Mouse (Mus musculus) embryonic facial prominence, embryonic 12.5 days (tissue): ENCODE data around the gene Tagln3. TPM values are rescaled to one million over a fixed set of nuclear protein-coding genes. Genes with fewer than 3 reads are reported as not detected.

ENCODE experiments used
- ATAC-seq: fragments of 200-750 bp; cut with Nextera tagmentation; 2 replicates; pipeline ENCODE4 v1.8.0; 2017; ENCODE audit not compliant: insufficient number of reproducible peaks, insufficient read depth, low FRiP score, low TSS enrichment
- H3K27ac ChIP-seq: fragments of 300-500 bp; sonication (generic); 2 replicates; pipeline ENCODE4 v1.5.1; 2016; ENCODE audit warnings: mild to moderate bottlenecking
- H3K27me3 ChIP-seq: fragments of 300-500 bp; sonication (generic); 2 replicates; pipeline ENCODE4 v1.6.1; 2016; ENCODE audit warnings: mild to moderate bottlenecking, moderate library complexity
- H3K36me3 ChIP-seq: fragments of 300-500 bp; sonication (generic); 2 replicates; pipeline ENCODE4 v1.6.1; 2016; ENCODE audit warnings: mild to moderate bottlenecking
- H3K4me1 ChIP-seq: fragments of 300-500 bp; sonication (generic); 2 replicates; pipeline ENCODE4 v1.6.1; 2016
- H3K4me2 ChIP-seq: fragments of 300-500 bp; sonication (generic); replicated peaks from 2 replicates; pipeline ENCODE4 v1.6.1; 2016; ENCODE audit warnings: mild to moderate bottlenecking, moderate library complexity
- H3K4me3 ChIP-seq: fragments of 300-500 bp; sonication (generic); 2 replicates; pipeline ENCODE4 v1.5.1; 2016; ENCODE audit warnings: mild to moderate bottlenecking
- H3K9ac ChIP-seq: fragments of 300-500 bp; sonication (generic); 2 replicates; pipeline ENCODE4 v1.6.1; 2016; ENCODE audit warnings: mild to moderate bottlenecking, moderate library complexity
- H3K9me3 ChIP-seq: fragments of 300-500 bp; sonication (generic); 2 replicates; pipeline ENCODE4 v1.6.1; 2016; ENCODE audit warnings: mild to moderate bottlenecking, moderate library complexity
- WGBS: fragments of 180-500 bp; shearing (Covaris S2); methylation state at CpG from one replicate; pipeline ENCODE4 v1.1.7; 2016; 5-methylcytosine and 5-hydroxymethylcytosine counted together
- polyA plus RNA-seq: library from polyadenylated mRNA; unstranded; fragments of >200 nt; fragmentation: Nextera tagmentation; extraction: Ambion mirVana; gene quantifications from 2 replicates; pipeline ENCODE4 v1.2.1, GENCODE M21; 2016

Tagln3 gene
- polyA plus RNA-seq, 1 experiment from 2014 or later: 60.2 TPM

DNA sequence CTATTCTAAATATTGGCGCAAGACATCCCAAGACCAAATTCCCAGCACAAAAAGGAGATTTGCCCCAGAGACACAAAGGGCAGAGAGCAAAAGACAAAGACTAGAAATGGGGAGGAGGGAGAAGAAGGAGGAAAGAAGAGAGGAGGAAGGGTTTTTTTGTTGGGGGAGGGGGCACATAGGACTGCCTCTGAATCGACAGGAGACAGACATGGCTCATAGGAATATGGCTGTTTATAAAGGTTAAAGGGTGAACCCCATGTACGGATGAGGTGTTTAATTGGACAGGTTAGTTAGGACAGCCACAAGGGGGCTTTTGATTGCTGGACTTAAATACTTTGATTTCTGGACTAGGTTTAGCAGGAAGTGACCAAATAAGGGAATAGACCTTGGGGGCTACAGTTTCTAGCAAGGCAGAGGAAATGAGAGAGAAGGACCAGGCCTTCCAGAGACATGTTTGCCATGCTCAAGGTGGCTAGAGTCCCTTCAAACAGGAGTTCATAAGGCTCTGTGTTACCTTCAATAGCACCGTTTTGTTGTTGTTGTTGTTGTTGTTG, 19.3 kb upstream of the Tagln3 start:
- 0 out of 2 replicates have a peak overlapping the region, but pooled peaks have one; percentile 78 for H3K4me3 ChIP-seq
- H3K27ac ChIP-seq: peak overlapping the region; percentile 91
- no peak overlapping the region for H3K9ac ChIP-seq
- H3K4me1 ChIP-seq: peaks cover 12% of the 10 kb centered on the region; the same call in 1 of the 2 replicates
- peak overlapping the region; percentile 54 for H3K4me2 ChIP-seq
- H3K27me3 ChIP-seq: no peaks in the 10 kb centered on the region
- peaks cover 12% of the 10 kb centered on the region for H3K36me3 ChIP-seq
- 59% methylated on average over 4 of the region's 4 CpGs for WGBS
- no peaks in the 10 kb centered on the region for H3K9me3 ChIP-seq
- ATAC-seq: no peak

DNA sequence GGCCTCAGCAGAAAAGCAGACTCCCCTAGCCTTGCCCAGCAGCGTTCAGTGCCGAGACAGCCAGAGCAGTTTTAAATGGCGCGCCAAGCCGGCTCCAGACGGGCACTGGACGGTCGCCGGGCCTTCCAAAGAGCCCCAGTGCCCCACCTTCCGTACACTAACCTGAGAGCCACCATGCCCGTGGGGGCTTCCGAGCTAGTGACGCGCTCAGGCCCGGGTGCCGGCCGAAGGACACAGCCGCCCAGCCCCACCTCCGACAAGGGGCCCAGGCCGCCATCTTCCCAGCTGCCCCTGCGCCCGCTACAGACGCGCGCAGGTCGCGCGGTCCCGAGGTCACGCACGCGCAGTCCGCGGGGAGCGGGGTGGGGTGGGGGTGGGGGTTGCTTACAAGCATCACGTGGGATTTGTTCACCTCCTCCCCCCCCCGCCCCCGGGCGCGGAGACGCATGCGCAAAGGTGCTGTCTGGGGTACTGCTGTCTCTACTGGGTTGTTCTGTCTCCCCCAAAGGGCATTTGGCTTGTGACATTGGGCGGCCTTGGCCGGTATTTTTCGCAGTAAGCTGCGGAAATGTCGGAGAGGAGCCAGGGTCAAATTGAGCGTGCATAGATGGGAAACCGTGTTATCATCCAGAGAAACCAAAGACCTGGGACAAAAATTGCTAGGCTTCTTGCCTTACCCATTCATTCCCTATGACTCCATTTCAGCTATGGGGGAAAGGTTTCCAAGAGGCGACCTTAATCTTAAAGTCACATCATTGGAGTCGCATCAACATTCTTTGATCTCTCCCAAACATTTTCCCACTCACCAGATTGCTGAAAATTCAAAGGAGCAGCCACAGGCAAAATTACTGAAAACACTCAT, 18.4 kb upstream of the Tagln3 start, which contains the start of gene Abhd10:
Abhd10 (minus strand) TSS at position 341 of the 862 bp plus-strand sequence.
- H3K9me3 ChIP-seq: no peaks in the 10 kb centered on the region
- H3K27me3 ChIP-seq: no peaks in the 10 kb centered on the region
- H3K27ac ChIP-seq: peak within 1 kb of the TSS; percentile 91
- peaks cover 4% of the 10 kb centered on the region; the same call in 1 of the 2 replicates for H3K36me3 ChIP-seq
- H3K9ac ChIP-seq: peak within 1 kb of the TSS; percentile 79
- peak; percentile 95 for ATAC-seq
- H3K4me2 ChIP-seq: peak within 1 kb of the TSS; percentile 54
- peak within 1 kb of the TSS; percentile 78 for H3K4me3 ChIP-seq
- peaks cover 12% of the 10 kb centered on the region; the same call in 1 of the 2 replicates for H3K4me1 ChIP-seq
- 1% methylated on average over 47 of the region's 51 CpGs for WGBS

- Histone ChIP-seq H3K9ac (no peak overlapping the region), H3K4me2 (no peak overlapping the region), H3K4me1 (peaks cover 3% of the 10 kb centered on the region; the same call in 1 of the 2 replicates), H3K9me3 (no peaks in the 10 kb centered on the region), H3K36me3 (peaks cover 37% of the 10 kb centered on the region), H3K27me3 (no peaks in the 10 kb centered on the region), H3K27ac (no peak overlapping the region), H3K4me3 (no peak overlapping the region)
- no peak for ATAC-seq
- WGBS: 83% methylated on average over 8 of the region's 8 CpGs
These were observed 13.5 kb upstream of the Tagln3 start for GRCm38 (mm10) chr16:45737880-45738279.

GRCm38 (mm10) chr16:45736724-45737123, 12.3 kb upstream of the Tagln3 start:
- peaks cover 45% of the 10 kb centered on the region for H3K36me3 ChIP-seq
- 93% methylated on average over 3 of the region's 3 CpGs for WGBS
- no peak for ATAC-seq

DNA sequence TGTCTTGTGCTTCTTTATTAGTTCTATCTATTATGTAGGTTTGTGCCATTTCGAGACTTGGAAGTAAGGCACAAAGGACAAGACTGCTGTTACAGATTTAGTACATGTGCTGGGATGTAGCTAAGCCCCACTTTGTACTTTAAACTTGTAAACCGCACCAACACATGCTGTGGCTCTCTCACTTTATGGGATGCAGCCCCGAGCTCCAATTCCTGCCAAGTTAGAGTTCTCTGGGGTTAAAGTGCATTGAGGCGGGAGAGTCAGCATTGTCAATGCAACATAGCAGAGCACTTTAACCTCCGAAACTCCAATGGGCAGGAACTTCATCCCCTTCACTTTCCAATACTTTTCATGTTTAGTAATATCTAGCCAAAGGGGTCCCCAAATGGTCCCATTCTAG, 4.8 kb upstream of the Tagln3 start:
- no peak overlapping the region for H3K9ac ChIP-seq
- H3K27me3 ChIP-seq: no peaks in the 10 kb centered on the region
- peaks cover 41% of the 10 kb centered on the region for H3K36me3 ChIP-seq
- H3K27ac ChIP-seq: no peak overlapping the region
- H3K4me2 ChIP-seq: no peak overlapping the region
- H3K4me3 ChIP-seq: no peak overlapping the region
- H3K9me3 ChIP-seq: no peaks in the 10 kb centered on the region
- 88% methylated on average over 5 of the region's 5 CpGs for WGBS
- ATAC-seq: no peak
- peaks cover 7% of the 10 kb centered on the region; the same call in 1 of the 2 replicates for H3K4me1 ChIP-seq

More at GRCm38 (mm10) chr16:45736724-45737123, 12.3 kb upstream of the Tagln3 start:
- Histone ChIP-seq H3K9me3 (no peaks in the 10 kb centered on the region), H3K4me2 (no peak overlapping the region), H3K4me1 (peaks cover 3% of the 10 kb centered on the region; the same call in 1 of the 2 replicates), H3K27me3 (no peaks in the 10 kb centered on the region), H3K9ac (no peak overlapping the region), H3K27ac (no peak overlapping the region), H3K4me3 (no peak overlapping the region)

DNA sequence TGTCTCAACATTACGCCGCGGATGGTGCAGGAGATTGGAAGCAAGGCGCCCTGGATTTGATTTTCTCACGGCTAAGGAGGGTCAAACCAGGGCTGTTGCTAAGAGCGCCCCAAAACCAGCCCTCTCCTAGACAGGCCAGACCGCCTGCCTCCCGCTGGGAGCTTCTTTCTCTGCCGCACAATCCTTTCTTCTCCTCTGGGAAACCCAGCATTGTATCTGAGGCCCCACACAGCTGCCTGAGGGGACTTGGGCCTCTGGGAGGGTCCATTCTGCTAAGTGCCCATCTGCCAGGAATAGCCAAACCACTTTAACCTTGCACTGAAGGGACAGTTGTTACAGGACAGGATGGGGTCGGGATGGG, 314 bp upstream of the Tagln3 start:
- H3K36me3 ChIP-seq: peaks cover 16% of the 10 kb centered on the region
- peak; percentile 71 for ATAC-seq
- peak overlapping the region; percentile 60 for H3K4me3 ChIP-seq
- H3K4me2 ChIP-seq: peak overlapping the region; percentile 87
- no peaks in the 10 kb centered on the region for H3K27me3 ChIP-seq
- WGBS: under 1% methylated on average over 10 of the region's 10 CpGs
- no peaks in the 10 kb centered on the region for H3K9me3 ChIP-seq
- peaks cover 13% of the 10 kb centered on the region; the same call in 1 of the 2 replicates for H3K4me1 ChIP-seq
- peak overlapping the region; percentile 78; the same call in 1 of the 2 replicates for H3K27ac ChIP-seq
- H3K9ac ChIP-seq: peak overlapping the region; percentile 77

DNA sequence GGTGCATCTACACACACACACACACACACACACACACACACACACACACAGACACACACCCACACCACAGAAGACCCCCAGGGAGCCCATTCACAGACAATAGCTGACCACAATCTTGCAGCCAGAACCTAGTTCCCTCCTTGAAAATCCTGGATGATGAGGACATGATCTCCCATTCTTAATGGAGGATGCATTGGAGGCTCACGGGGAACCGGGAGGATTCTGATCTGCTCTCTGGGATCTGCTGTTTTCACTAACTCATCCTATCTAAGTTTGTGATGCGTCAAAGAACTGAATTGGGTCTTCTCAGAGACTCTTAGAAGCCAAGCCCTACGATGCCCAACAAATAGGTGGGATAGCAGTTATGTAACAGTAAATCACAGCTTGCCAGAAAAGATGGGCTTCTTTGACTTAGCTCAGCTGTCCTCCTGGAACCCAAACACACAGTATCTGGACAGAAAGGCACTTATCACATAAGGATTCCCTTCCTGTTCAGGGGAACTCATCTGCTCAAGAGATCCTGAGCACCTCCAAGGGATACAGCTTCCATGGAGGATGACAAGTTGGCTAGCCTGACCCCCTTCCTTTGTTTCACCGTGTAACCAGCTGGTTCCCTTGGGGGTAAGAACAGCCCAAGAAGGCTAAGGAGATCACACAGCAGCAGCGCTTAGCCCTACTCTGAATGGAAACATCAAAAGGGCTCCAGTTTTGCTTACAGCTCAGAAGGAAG, 1.1 kb downstream of the Tagln3 start:
- H3K27ac ChIP-seq: peak overlapping the region; percentile 78; the same call in 1 of the 2 replicates
- ATAC-seq: no peak

GRCm38 (mm10) chr16:45722460-45722951, 1.9 kb downstream of the Tagln3 start:
- H3K4me2 ChIP-seq: peak overlapping the region; percentile 87
- H3K9me3 ChIP-seq: no peaks in the 10 kb centered on the region
- peaks cover 9% of the 10 kb centered on the region for H3K36me3 ChIP-seq
- H3K4me3 ChIP-seq: peak overlapping the region; percentile 60
- H3K27me3 ChIP-seq: no peaks in the 10 kb centered on the region
- WGBS: 69% methylated on average over 3 of the region's 3 CpGs
- no peak; the same call in 1 of the 2 replicates for ATAC-seq
- H3K9ac ChIP-seq: no peak overlapping the region
- peaks cover 13% of the 10 kb centered on the region; the same call in 1 of the 2 replicates for H3K4me1 ChIP-seq
- no peak overlapping the region for H3K27ac ChIP-seq

More for the DNA sequence above, 1.1 kb downstream of the Tagln3 start:
- 50% methylated on average over 6 of the region's 6 CpGs for WGBS
- Histone ChIP-seq H3K4me2 (peak overlapping the region; percentile 87), H3K4me3 (peak overlapping the region; percentile 60), H3K36me3 (peaks cover 7% of the 10 kb centered on the region), H3K9me3 (no peaks in the 10 kb centered on the region), H3K9ac (peak overlapping the region; percentile 77), H3K4me1 (peaks cover 13% of the 10 kb centered on the region; the same call in 1 of the 2 replicates), H3K27me3 (no peaks in the 10 kb centered on the region)

DNA sequence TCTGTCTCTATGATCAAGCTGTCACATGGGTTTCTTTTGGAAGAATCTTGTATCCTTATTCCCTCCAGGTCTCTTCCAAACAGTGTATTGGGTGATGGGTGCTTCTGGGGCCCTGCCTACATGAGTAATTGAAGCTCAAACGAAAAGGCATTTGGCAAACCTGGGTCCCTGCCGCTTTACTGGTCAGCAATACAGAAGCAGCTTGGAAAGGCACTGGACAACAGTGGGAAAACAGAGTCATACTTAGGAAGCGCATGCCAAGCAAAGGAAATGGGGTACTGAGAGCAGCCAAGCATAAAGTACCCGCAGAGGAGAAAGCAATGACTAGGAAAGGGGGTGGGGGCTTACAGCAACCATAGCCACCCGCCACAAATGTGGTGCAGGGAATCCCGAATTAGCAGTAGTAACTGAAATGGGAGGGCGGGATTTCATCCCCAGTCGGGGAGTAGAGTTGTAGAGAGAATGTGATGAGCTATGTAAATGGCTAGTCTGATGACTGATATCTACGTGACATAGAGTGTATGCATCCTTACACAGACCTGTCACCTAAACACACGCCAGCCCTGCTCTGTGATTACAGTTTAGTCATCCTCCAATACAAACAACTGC, 4.3 kb downstream of the Tagln3 start:
- Histone ChIP-seq H3K4me3 (no peak overlapping the region), H3K9me3 (no peaks in the 10 kb centered on the region), H3K4me1 (peaks cover 13% of the 10 kb centered on the region; the same call in 1 of the 2 replicates), H3K9ac (no peak overlapping the region), H3K4me2 (no peak overlapping the region), H3K36me3 (peaks cover 14% of the 10 kb centered on the region), H3K27ac (no peak overlapping the region), H3K27me3 (no peaks in the 10 kb centered on the region)
- no peak for ATAC-seq
- 86% methylated on average over 10 of the region's 10 CpGs for WGBS

- Histone ChIP-seq H3K36me3 (peaks cover 15% of the 10 kb centered on the region), H3K27me3 (no peaks in the 10 kb centered on the region), H3K4me3 (no peak overlapping the region), H3K9me3 (no peaks in the 10 kb centered on the region), H3K27ac (no peak overlapping the region), H3K4me1 (peaks cover under 1% of the 10 kb centered on the region; the same call in 1 of the 2 replicates), H3K9ac (no peak overlapping the region), H3K4me2 (no peak overlapping the region)
- 91% methylated on average over 4 of the region's 4 CpGs for whole genome bisulfite sequencing
- ATAC-seq: no peak
These were observed 6.1 kb downstream of the Tagln3 start for GRCm38 (mm10) chr16:45718296-45718695.
